Mouse (Mus musculus): ENCODE data around the gene 1700017B05Rik.

DNA sequence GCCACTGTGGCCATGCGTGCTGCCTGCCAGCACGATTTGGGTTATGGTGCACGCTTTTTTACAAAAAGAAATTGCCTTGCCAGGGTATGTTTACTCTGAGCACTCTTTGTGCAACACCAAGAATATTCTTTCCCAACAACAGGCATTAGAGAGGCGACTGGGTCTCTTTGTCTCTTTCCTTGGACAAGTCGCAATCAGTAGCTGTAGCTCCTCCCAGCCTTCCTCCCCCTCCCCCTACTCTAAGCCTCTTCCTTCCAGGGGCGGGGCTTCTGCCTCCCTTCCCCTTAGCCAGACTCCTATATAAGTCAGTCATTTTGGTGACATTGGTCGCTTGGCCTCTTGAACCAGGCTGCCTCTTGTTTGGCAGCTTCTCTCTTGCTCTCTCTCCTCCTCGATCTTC lies 33.9 kb upstream of the 1700017B05Rik start:
- TF ChIP-seq CTCF (IDR thresholded peaks at IDR 0.05; ENCODE audit: low read depth) (no peak), EP300 (IDR thresholded peaks at IDR 0.05; ENCODE audit: low read depth) (no peak)

Data from liver, embryonic 14.5 days (tissue).